Comparison of ENCODE assay signal across 13 mouse cellular contexts in genomic region chr2:50150203-50150590, GRCm38 (mm10).
DNase-seq lines count a peak whose midpoint lies in the region; ATAC-seq lines count a peak whose summit lies in the region.
"Had no signal": no experiment of that assay in that cellular context is flagged by ENCODE, and none has a peak within 500 bp of the region (broad histone marks: within the 10 kb centered on the region; RNA-seq: fewer than 3 reads in every experiment).

No protein-coding gene starts in this region.

- no peaks in the 10 kb centered on the region for H3K9me3 ChIP-seq in forebrain, embryonic 13.5 days (replicated peaks)
- H3K9me3 ChIP-seq in forebrain, embryonic 11.5 days (ENCODE audit: control insufficient read depth, low read length), result no peaks in the 10 kb centered on the region
- H3K9me3 ChIP-seq: embryonic facial prominence, embryonic 12.5 days had no signal

- no peak overlapping the region for H3K4me3 ChIP-seq in forebrain, embryonic 13.5 days
- H3K4me3 ChIP-seq in forebrain, embryonic 11.5 days (ENCODE audit: low read depth, low read length), result no peak overlapping the region
- H3K4me3 ChIP-seq: embryonic facial prominence, embryonic 12.5 days had no signal

- WGBS in forebrain, embryonic 13.5 days, result 86% methylated on average over 7 of the region's 7 CpGs
- 88% methylated on average over 7 of the region's 7 CpGs for whole genome bisulfite sequencing in forebrain, embryonic 11.5 days

- 0 out of 2 replicates have a peak, but pooled peaks have one; percentile 13 for ATAC-seq in forebrain, embryonic 13.5 days
- ATAC-seq in forebrain, embryonic 11.5 days (replicated peaks; ENCODE audit: low FRiP score), result no peak
- ATAC-seq: inflammation-experienced regulatory T-cells, adult 6 months; Patski had no signal

- H3K4me2 ChIP-seq in forebrain, embryonic 13.5 days, result no peak overlapping the region
- H3K4me2 ChIP-seq in forebrain, embryonic 11.5 days (ENCODE audit: low read depth, low read length, severe bottlenecking), result no peak overlapping the region
- H3K4me2 ChIP-seq: embryonic facial prominence, embryonic 12.5 days had no signal

- no peaks in the 10 kb centered on the region for H3K4me1 ChIP-seq in forebrain, embryonic 13.5 days
- H3K4me1 ChIP-seq in forebrain, embryonic 11.5 days (replicated peaks; ENCODE audit: control insufficient read depth, insufficient read depth, low read length), result no peaks in the 10 kb centered on the region

- no peaks in the 10 kb centered on the region for H3K36me3 ChIP-seq in forebrain, embryonic 13.5 days (ENCODE audit: poor library complexity, severe bottlenecking)
- H3K36me3 ChIP-seq in forebrain, embryonic 11.5 days (ENCODE audit: control insufficient read depth, insufficient read depth, low read length), result no peaks in the 10 kb centered on the region
- H3K36me3 ChIP-seq: embryonic facial prominence, embryonic 12.5 days had no signal

- H3K9ac ChIP-seq in forebrain, embryonic 13.5 days, result no peak overlapping the region
- H3K9ac ChIP-seq in forebrain, embryonic 11.5 days (ENCODE audit: low read length), result no peak overlapping the region
- H3K9ac ChIP-seq: embryonic facial prominence, embryonic 12.5 days; liver, embryonic 14.5 days had no signal

- H3K27me3 ChIP-seq in forebrain, embryonic 13.5 days, result no peaks in the 10 kb centered on the region
- no peaks in the 10 kb centered on the region for H3K27me3 ChIP-seq in forebrain, embryonic 11.5 days (ENCODE audit: control insufficient read depth, insufficient read depth, low read length)
- H3K27me3 ChIP-seq: embryonic facial prominence, embryonic 12.5 days; Patski had no signal

- no peak for DNase-seq in forebrain, embryonic 11.5 days (ENCODE audit: low spot score)
- DNase-seq in retina, postnatal 1 day, result peak; percentile 32
- DNase-seq in retina, embryonic 14.5 days (ENCODE audit: low spot score), result no peak
- DNase-seq in lung, postnatal 25 days (ENCODE audit: low spot score), result peak; percentile 49
- DNase-seq in urinary bladder, postnatal 25 days (ENCODE audit: low spot score), result peak; percentile 17
- no peak for DNase-seq in ovary, postnatal 36 days (ENCODE audit: low spot score)
- no peak for DNase-seq in spleen, adult 18-20 months
- DNase-seq: layer of hippocampus, postnatal 36 days had no signal

- H3K27ac ChIP-seq in forebrain, embryonic 13.5 days, result no peak overlapping the region
- H3K27ac ChIP-seq in forebrain, embryonic 11.5 days (ENCODE audit: low read depth, low read length), result no peak overlapping the region
- H3K27ac ChIP-seq: embryonic facial prominence, embryonic 12.5 days; liver, embryonic 14.5 days had no signal

Comparison
In these comparisons a context has a peak if more than half of its experiments do, and no peak if none do; other contexts are left out.
1. DNase-seq: peak in retina, postnatal 1 day (single experiment), lung, postnatal 25 days (single experiment) and urinary bladder, postnatal 25 days (single experiment); none in forebrain, embryonic 11.5 days (single experiment), retina, embryonic 14.5 days (single experiment), ovary, postnatal 36 days (single experiment) and spleen, adult 18-20 months (0 of 2).